Mouse (Mus musculus): ENCODE results near the gene Cachd1.

Gene Cachd1

DNA sequence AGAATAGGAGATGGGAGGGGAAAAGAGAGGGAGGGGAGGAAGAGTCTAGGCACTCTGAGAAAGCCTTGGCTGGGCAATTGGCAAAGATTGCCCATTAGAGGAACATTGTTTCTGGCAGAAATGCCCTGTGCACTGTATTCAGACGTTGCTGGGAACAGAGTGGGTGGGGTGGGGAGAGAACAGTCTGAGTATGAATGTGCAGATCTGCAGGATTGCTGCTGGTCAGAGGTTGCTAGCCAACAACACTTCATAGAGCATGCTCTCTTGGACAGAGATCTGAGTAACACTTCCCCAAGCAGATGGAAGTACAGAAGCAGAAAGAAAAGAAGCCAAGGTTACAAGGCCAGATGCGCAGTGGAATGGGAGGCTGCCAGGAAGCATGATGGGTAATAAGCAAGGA is 285.7 kb downstream of the Cachd1 start:
- DNase-seq (ENCODE audit: low spot score) = peak; percentile 18

DNA sequence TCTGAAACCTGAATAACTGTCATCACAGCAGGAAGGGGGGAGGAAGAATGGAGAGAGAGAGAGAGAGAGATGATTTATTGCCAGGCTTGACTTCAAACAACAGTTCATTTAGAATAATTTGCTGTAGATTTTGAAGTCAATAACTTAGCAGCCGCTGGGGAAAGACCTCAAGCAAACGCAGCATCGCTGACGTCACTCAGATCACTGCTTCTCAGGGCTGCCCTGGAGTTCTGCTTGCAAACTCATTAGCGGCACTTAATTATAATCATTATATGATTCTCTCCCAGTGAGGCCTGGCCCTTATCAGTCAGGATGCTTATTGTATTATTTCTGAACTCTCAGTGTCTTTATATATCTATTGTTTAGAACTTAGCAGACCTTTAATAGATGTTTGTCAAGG is 289.9 kb downstream of the Cachd1 start:
- DNase-seq (ENCODE audit: low spot score) = no peak

GRCm38 (mm10) chr4:101068786-101069153 is 292.3 kb downstream of the Cachd1 start, which contains the start of gene Raver2:
Raver2 (plus strand) TSS chr4:101068983.
- peak; percentile 47 for DNase-seq (ENCODE audit: low spot score)

GRCm38 (mm10) chr4:101069154-101069971 is 292.9 kb downstream of the Cachd1 start:
- peak; percentile 13 for DNase-seq (ENCODE audit: low spot score)

DNA sequence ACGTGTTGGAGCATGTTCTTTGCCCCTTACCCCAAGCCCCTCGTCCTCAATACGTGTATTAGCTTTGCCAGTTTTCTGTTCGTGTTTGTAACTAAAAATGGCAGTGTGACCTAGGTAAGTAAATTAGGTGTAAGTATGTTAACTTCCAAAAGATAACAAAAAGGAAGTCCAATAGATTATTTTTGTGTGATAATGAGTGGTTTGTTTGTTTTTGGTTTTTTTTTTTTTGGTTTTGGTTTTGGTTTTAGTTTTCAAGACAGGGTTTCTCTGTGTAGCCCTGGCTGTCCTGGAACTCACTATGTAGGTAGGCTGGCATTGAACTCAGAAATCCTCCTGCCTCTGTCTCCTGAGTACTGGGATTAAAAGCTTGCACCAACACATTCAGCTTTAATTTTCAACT is 295.1 kb downstream of the Cachd1 start:
- DNase-seq (ENCODE audit: low spot score) = no peak

DNA sequence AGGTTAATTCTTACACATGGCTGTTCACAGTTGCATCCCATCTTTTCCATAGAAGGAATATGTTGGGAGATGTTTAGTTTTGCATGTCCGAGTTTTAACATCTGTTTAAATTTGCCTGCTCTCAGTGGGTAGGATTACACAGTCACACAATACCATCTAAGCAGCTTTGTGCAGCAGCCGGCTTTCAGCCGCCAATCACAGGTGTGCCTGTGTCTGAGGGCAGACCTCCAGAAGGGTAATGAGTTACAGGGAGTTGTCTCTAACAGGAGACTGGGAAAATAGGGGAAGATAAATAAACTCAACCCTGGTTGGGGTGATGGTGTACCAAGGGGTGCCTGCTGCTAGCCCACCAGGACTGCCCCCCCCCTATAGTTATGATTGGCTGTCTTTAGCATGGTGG is 299.9 kb downstream of the Cachd1 start:
- no peak for DNase-seq (ENCODE audit: low spot score)

All from layer of hippocampus, adult 11-12 months (tissue).